Mouse (Mus musculus) mouse embryonic stem cell (cell line): Measurements from ENCODE around the gene Tmem125.
"Not testable (repeated sequence)": the region's sequence is repeated elsewhere in the genome, so short reads cannot be mapped to it uniquely, and the experiment has no call there.

Experiments
- in situ Hi-C, 2 experiments: fragments of 300-500 bp; cut with MboI; formaldehyde crosslinking; loops; 1 replicate in 1 of 2; 3 replicates in 1 of 2; pipeline ENCODE4 v1.14.3; 2019 to 2020; ENCODE audit warnings: low sequenced_read_pairs in 2 of 2, low pct_unique_long_range_greater_than_20kb in 1 of 2, mixed read lengths in 1 of 2; ENCODE audit not compliant: unreplicated experiment in 1 of 2

The Tmem125 gene

GRCm38 (mm10) chr4:118543158-118543530 lies 700 bp downstream of the Tmem125 start:
- in situ Hi-C loops: no loop called here

DNA sequence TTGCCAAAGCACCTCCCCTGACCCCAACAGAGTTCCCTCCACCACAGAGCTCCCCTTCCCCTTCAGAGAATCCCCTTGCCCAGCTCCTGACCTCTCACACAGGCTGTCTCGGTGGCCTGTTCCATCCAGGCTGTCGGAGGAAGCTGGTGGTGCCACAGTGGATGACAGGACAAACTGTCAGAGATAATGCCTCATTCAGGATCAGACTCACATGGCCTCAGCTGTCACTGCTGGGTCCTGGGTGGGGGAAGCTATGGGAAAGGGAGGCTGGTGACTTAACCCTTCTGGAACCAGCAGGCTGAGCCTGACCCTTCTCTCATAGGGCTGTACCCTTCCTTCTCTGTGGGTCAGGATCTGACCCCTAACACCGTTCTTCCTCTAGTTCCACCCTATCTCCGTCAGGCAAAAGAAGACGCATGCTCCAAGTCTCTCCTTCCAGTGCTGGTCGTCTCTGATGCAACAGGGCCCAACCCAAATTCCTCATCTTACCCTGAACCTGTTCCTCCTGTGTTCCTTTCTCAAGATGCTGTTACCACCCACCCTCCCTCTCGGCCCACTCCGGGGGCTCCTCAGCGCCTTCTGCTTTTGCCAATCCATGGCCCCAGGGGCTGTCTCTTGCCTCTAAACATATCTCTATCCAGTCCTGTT lies 1.2 kb downstream of the Tmem125 start:
- in situ Hi-C loops: no loop called here

DNA sequence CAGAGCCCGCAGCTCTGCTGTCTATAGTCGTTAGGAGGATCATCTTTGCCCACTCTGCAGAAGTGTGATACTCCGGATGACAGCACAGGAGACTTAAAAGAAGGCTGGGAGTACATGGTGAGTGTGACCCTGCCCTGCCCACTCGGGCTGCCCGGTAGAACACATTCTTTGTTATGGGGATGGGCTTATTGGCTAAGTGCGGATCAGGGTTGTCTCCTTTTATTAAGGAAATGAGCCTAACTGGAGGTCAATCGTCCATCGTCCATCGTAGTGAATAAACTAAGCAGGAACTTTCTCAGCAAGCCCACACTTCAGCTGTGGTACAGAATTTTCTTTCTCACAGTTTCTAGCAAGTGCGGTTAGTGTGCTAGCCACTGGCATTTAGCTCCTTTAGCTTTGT lies 3.9 kb downstream of the Tmem125 start:
- in situ Hi-C loops: no loop called here

DNA sequence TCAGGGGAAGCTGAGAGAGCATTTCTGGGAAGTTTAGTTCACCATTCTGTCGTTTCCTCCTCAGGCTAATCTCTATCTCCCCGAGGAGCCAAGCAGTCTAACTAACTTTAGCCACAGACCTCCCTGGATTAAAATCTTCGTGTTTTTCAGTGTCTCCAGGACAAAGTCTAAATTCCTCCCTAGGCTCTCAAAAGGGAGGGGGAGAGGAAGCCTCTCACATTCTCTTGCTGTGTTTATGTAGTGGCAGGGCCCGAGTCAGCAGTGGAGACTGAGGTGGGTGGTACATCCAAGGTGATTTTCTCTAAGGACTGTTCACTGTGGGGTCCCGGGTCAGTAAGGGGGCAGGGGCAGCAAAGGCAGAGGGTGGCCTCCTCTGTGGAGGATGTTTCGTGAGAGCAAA lies 6.0 kb downstream of the Tmem125 start:
- in situ Hi-C loops: no loop called here

GRCm38 (mm10) chr4:118535610-118536009 lies 8.2 kb downstream of the Tmem125 start:
- in situ Hi-C loops: no loop called here

- in situ Hi-C loops: no loop called here
Measured at GRCm38 (mm10) chr4:118533605-118534004, 10.2 kb downstream of the Tmem125 start.

DNA sequence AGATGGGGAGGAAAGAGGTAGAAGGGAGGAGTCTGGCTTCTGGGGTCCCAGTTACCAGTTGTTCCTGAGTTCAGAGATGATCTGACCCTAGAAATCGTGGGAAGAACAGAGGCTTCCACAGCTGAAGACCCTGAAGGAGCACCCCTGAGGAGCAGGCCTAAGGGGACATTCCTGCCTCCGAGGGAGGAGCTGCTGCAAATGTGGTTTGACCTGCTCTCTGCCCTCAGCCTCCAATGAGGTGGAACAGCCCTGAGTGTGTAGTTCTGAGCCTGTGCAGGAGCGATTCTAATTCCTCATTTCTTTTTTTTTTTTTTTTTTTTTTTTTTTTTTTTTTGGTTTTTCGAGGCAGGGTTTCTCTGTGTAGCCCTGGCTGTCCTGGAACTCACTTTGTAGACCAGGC lies 10.7 kb downstream of the Tmem125 start:
- in situ Hi-C loops: no loop called here

DNA sequence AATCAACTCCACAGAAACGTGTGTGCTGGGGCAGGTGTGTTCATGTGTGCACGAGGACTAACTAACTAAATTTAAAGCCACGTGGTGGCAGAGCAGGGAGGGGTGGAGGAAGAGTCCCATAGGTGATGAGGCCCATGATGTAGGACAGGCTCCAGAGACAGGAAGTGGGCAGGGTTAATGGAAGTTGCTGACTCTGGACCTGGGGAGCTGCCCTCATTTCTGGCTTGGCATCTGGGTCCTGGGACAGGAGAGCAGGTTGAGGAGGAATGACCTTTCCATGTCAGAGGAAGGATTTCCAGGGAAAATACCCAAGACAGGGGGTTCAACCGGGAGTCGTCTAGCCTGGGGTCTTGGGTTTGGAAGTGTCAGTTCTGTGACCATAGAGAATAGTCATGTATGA lies 11.2 kb downstream of the Tmem125 start:
- in situ Hi-C loops: no loop called here

DNA sequence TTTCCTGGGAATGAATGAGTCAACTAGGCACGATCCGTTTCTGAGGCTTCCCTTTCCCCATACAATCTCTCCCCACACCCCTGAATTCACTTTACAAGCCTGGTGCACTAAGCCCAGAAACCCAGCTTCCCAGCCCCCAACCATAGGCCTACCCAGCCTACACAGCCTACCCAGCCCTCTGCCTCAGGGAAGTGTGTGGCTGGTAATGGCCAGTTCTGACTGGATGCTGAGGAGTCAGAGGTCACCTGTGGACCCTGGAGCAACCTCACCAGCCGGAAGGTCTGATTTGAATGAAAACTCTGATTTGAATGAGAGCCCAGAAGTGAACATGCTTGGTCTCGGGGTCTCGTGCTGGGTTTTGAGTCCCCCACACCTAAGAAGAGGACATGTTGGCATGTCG lies 16.1 kb downstream of the Tmem125 start:
- in situ Hi-C loops: no loop called here

DNA sequence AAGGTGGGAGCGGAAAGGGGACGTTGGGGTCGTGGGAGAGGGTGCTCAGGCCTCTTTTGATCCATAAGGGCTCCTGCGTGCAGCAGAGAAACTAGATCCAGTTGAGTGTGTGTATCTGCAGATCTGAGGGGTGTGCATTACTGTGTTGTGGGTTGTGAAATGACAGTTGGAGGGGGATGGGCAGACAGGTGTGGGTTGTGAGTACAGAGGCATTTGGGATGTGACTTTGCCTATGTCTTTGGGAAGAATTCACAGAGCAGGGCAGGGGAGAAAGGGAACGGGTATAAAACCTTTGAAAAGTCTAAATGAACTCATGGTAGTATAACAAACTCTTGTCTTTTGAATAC lies 16.5 kb downstream of the Tmem125 start:
- in situ Hi-C loops: no loop called here

DNA sequence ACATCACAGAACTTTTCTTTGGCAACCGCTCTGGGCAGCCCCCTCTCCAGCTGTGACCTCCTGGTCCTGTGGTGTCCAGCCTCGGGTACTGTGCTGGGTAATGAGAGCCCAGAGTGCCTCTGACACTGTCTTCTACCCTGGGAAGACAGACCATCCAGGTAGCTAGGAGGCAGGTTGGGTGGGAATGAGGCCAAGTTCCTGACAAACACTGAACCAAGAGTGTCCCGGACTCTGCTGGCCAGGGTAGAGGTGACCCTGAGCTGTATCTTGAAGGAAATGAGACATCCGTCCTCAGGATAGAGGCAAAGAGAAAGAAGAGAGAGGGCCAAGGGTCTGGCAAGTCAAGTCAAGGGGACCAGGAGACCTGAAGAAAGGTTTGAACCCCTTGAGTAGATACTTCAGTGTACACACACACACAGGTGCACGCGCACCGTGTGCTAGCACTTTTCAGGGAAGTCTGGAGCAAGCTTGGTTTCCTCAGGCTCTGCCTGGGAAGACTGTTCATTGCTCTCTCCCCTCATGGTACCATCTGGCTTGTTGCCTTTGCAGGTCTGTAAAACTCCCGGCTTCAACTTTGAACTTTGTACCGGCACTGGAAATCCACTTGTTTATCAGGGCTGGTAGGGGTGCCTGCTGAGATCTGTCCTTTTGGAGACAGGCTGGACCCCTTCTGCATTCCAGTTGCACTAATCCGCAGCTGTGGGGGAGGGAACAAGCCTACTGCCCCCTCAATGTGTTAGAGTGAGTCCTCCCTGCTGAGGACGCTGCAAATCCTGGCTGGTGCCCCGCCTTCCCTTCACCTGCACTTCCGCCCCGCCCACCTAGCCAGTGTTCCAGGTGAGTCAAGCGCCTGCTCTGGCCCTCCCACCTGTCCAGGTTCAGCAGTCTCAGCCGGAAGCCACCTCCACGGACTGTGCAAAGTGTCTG lies 17.2 kb downstream of the Tmem125 start, which contains the start of gene 2610528J11Rik:
2610528J11Rik (plus strand) TSS at position 592 of the 927 bp plus-strand sequence.
- in situ Hi-C loops: no loop called here

GRCm38 (mm10) chr4:118525779-118526178 lies 18.1 kb downstream of the Tmem125 start:
- in situ Hi-C loops: no loop called here

- in situ Hi-C loops: no loop called here
Measured at GRCm38 (mm10) chr4:118523976-118524375, 19.9 kb downstream of the Tmem125 start.

DNA sequence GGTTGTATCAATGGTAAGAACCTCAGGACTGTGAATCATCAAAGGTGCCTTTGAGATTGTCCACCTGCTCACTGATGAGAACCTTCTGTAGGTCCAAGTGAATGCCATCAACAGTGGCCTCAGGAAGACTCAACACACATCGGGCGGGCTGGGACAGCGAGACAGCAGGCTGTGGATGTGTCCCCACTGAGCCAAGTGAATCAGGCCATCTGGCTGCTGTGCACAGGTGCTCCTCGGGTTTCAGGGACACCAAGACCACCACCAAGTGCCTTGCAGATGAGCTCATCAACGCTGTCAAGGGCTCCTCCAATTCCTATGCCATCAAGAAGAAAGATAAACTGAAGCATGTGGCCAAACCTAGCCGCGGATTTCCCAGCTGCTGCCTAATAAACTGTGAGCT lies 21.6 kb downstream of the Tmem125 start:
- in situ Hi-C loops: no loop called here

- in situ Hi-C loops: no loop called here
Measured at GRCm38 (mm10) chr4:118518208-118518607, 25.6 kb downstream of the Tmem125 start.

GRCm38 (mm10) chr4:118517497-118518146 lies 26.2 kb downstream of the Tmem125 start:
- in situ Hi-C loops: no loop called here

DNA sequence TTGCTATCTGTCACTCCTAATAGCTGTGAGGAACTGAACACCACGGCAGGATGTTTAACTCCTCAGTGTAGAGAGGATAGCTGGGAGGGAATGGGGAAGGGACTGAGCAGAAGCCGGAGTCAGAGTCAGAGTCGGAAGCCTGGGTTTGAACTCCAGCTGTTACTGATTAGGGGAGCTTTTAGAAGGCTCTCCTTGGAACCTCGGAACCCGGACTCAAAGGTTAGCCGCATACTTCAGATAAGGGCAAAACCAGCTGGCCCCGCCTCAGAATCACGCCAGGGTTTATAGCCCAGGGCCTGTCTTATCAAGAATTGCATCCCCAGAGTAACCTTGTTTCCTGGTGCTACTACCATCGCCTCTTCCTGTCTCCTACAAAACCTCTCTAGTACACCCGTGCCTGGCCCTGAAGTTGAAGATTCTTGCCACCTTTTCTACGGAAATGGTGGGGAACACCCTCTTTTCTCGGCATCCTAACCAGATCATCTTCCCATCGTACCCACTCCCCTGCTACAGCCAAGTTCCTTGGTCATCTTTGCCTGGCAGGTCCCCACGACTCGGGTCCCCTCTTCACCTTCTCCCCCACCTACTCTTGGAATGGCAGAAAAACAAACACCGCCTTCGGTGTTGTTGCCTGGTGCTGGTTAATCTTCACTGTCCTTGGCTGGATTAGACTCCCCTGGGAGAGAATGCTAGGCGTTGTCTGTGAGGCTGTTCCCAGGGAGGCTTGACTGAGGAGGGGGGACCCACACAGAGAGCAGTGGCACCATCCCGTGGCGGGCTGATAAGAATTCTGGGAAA lies 26.9 kb downstream of the Tmem125 start:
- in situ Hi-C loops: no loop called here

GRCm38 (mm10) chr4:118509050-118509449 lies 34.8 kb downstream of the Tmem125 start:
- in situ Hi-C loops: no loop called here

- in situ Hi-C loops: not testable (repeated sequence)
Measured at GRCm38 (mm10) chr4:118507171-118507570, 36.7 kb downstream of the Tmem125 start.
